Comparison of ENCODE assay signal across 22 mouse cellular contexts in the genomic region with DNA sequence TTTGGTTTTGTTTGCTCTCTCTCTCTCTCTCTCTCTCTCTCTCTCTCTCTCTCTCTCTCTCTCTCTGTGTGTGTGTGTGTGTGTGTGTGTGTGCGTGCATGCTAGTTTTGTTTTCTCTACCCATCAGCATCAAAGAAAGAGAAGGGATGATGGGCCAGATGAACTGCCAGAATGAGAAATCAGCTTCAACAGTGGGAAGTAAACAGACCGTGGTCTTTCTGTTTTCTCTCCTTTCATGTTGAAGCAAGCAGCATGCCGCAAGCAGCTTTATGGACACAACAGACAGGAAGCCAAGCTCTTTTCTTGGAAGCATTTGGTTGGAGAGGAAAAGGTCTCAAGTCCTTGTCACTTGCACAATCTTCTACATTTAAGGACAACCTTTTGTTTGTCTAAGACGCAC. TPM values are rescaled to one million over a fixed set of nuclear protein-coding genes. Genes with fewer than 3 reads are reported as not detected.
"Had no signal": no experiment of that assay in that cellular context is flagged by ENCODE, and none has a peak within 500 bp of the region (broad histone marks: within the 10 kb centered on the region; RNA-seq: fewer than 3 reads in every experiment).

No protein-coding gene starts in this region.

- ATAC-seq: intestine, embryonic 15.5 days; midbrain, embryonic 13.5 days; midbrain, embryonic 16.5 days had no signal

- H3K27ac ChIP-seq: intestine, embryonic 15.5 days; left cerebral cortex, adult 2 months; liver, embryonic 13.5 days; midbrain, embryonic 10.5 days; midbrain, embryonic 13.5 days; neural tube, embryonic 15.5 days; stomach, postnatal 0 days had no signal

- H3K9ac ChIP-seq: intestine, embryonic 15.5 days; liver, embryonic 13.5 days; midbrain, embryonic 13.5 days; neural tube, embryonic 15.5 days had no signal

- H3K36me3 ChIP-seq: intestine, embryonic 15.5 days; liver, embryonic 13.5 days; midbrain, embryonic 10.5 days; midbrain, embryonic 13.5 days; neural tube, embryonic 15.5 days had no signal

- H3K4me2 ChIP-seq: intestine, embryonic 15.5 days; liver, embryonic 13.5 days; midbrain, embryonic 13.5 days; neural tube, embryonic 15.5 days had no signal

- DNase-seq: kidney, adult 18-20 months; kidney, postnatal 10 days; kidney, postnatal 36 days; layer of hippocampus, postnatal 36 days; liver, embryonic 13.5 days; right cerebral cortex, adult 18-20 months; right cerebral cortex, postnatal 14 days; right cerebral cortex, postnatal 4 days; thymus, adult 2 months; thymus, postnatal 14 days; thymus, postnatal 4 days had no signal

- H3K4me1 ChIP-seq: intestine, embryonic 15.5 days; liver, embryonic 13.5 days; megakaryocyte, embryonic 14.5 days; neural tube, embryonic 15.5 days had no signal

- H3K4me3 ChIP-seq: intestine, embryonic 15.5 days; left cerebral cortex, adult 2 months; liver, embryonic 13.5 days; megakaryocyte, embryonic 14.5 days; midbrain, embryonic 10.5 days; midbrain, embryonic 13.5 days; myocyte; neural tube, embryonic 15.5 days had no signal

- H3K27me3 ChIP-seq: intestine, embryonic 15.5 days; liver, embryonic 13.5 days; neural tube, embryonic 15.5 days had no signal

- H3K9me3 ChIP-seq: intestine, embryonic 15.5 days; liver, embryonic 13.5 days; megakaryocyte, embryonic 14.5 days; midbrain, embryonic 10.5 days; midbrain, embryonic 13.5 days; neural tube, embryonic 15.5 days had no signal

RNA-seq across cellular contexts. Expression of a gene that starts 21.2 kb away (rescaled TPM):
- total RNA-seq: liver, adult 2 months; monocyte, adult 5-6 weeks had no signal
